8 mouse cellular contexts compared by ENCODE assay signal in the genomic region with DNA sequence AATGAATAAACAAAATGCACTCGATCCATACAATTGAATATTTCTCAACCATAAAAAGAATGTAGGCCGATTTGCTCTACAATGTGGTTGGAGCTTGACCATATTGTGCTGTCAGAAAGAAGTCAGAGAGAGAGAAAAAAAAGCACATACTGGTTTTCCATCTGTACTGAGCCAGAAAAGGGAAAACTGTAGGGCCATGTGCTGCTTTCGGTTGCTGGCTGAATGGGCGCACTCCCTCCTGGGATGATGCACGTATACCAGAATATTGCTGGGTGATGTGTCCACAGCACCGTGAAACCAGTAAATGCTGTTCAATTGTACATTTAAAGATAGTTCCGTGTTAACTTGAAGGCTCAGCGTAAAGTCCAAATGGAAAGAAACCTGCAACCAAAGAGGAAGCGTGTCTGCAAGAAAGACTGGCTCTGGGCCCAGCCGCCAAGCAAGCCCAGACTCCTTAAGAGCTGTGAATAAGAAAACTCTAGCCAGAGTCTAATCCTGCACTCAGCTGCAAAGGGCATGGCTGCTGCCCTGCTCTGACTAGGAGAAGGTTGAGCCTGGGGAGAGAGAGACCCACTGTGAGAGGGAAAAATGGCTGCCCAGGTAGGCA.
A peak's percentile ranks its signal among the peaks of the same experiment; 100 is the strongest.
DNase-seq lines count a peak whose midpoint lies in the region; ATAC-seq and TF ChIP-seq lines count a peak whose summit lies in the region.

No protein-coding gene starts in this region.

- intact Hi-C loops in gastrocnemius, postnatal 14 days (cut with DNase I; ENCODE audit: low total_unique reads): loop anchor here (5.0 kb wide), 1 partner anchor 471 kb away; no protein-coding TSS in a partner anchor
- intact Hi-C loops in gastrocnemius, postnatal 36 days (cut with DNase I): no loop called here

- peaks cover 6% of the 10 kb centered on the region; the same call in 1 of the 2 replicates for H3K9me3 ChIP-seq in hindbrain, embryonic 16.5 days (ENCODE audit: control insufficient read depth, low read length)
- H3K9me3 ChIP-seq in midbrain, postnatal 0 days (ENCODE audit: low read length): no peaks in the 10 kb centered on the region; the same call in 1 of the 2 replicates

- peak overlapping the region; percentile 5; the same call in 1 of the 2 replicates for H3K27ac ChIP-seq in hindbrain, embryonic 16.5 days (ENCODE audit: low read depth, low read length)
- H3K27ac ChIP-seq in midbrain, postnatal 0 days (ENCODE audit: low read depth, low read length): peak overlapping the region; percentile 51

- peaks cover 22% of the 10 kb centered on the region for H3K4me1 ChIP-seq in hindbrain, embryonic 16.5 days (ENCODE audit: control insufficient read depth, insufficient read depth, low read depth, low read length)
- peaks cover 14% of the 10 kb centered on the region; the same call in 1 of the 2 replicates for H3K4me1 ChIP-seq in midbrain, postnatal 0 days (ENCODE audit: insufficient read depth, low read length)

- peak; percentile 67; the same call in 1 of the 2 replicates for ATAC-seq in hindbrain, embryonic 16.5 days
- no peak for ATAC-seq in midbrain, postnatal 0 days (ENCODE audit: low FRiP score)

- peak; percentile 12 for DNase-seq in gastrocnemius, postnatal 14 days
- DNase-seq in gastrocnemius, postnatal 36 days: no peak
- DNase-seq in brain, embryonic 18.5 days (ENCODE audit: low read depth, low spot score): peak; percentile 51
- DNase-seq in midbrain, postnatal 0 days (ENCODE audit: low spot score): no peak
- no peak for DNase-seq in embryo, embryonic 11 days
- DNase-seq in adrenal gland, adult 8-10 months: no peak
- no peak for DNase-seq in adrenal gland, postnatal 4 days (ENCODE audit: low spot score in 2 of 2)

- no peak for TF ChIP-seq CTCF in midbrain, postnatal 0 days (IDR thresholded peaks at IDR 0.05)

- no peaks in the 10 kb centered on the region for H3K27me3 ChIP-seq in hindbrain, embryonic 16.5 days (replicated peaks; ENCODE audit: control insufficient read depth, insufficient read depth, low read length)
- no peaks in the 10 kb centered on the region for H3K27me3 ChIP-seq in midbrain, postnatal 0 days (ENCODE audit: insufficient read depth, low read length)

- no peaks in the 10 kb centered on the region for H3K36me3 ChIP-seq in hindbrain, embryonic 16.5 days (ENCODE audit: control insufficient read depth, insufficient read depth, low read length)
- H3K36me3 ChIP-seq in midbrain, postnatal 0 days (ENCODE audit: insufficient read depth, low read length): no peaks in the 10 kb centered on the region

- H3K4me2 ChIP-seq in hindbrain, embryonic 16.5 days (ENCODE audit: low read length): no peak overlapping the region
- no peak overlapping the region for H3K4me2 ChIP-seq in midbrain, postnatal 0 days (ENCODE audit: low read depth, low read length, poor library complexity, severe bottlenecking)

- WGBS in hindbrain, embryonic 16.5 days: 51% methylated on average over 10 of the region's 10 CpGs
- WGBS in midbrain, postnatal 0 days: 52% methylated on average over 10 of the region's 10 CpGs

- no peak overlapping the region for H3K4me3 ChIP-seq in hindbrain, embryonic 16.5 days (ENCODE audit: low read length)
- H3K4me3 ChIP-seq in midbrain, postnatal 0 days (ENCODE audit: low read depth, low read length): no peak overlapping the region

- no peak overlapping the region for H3K9ac ChIP-seq in hindbrain, embryonic 16.5 days (ENCODE audit: low read depth, low read length)
- H3K9ac ChIP-seq in midbrain, postnatal 0 days (replicated peaks; ENCODE audit: low read length, poor library complexity, severe bottlenecking): no peak overlapping the region

Comparison
In these comparisons a context has a peak if more than half of its experiments do, and no peak if none do; other contexts are left out.
1. DNase-seq: peak in gastrocnemius, postnatal 14 days (single experiment) and brain, embryonic 18.5 days (single experiment); none in gastrocnemius, postnatal 36 days (0 of 2), midbrain, postnatal 0 days (single experiment), embryo, embryonic 11 days (single experiment), adrenal gland, adult 8-10 months (single experiment) and adrenal gland, postnatal 4 days (0 of 2).